Comparison of ENCODE assay signal across 15 mouse cellular contexts in genomic region chr6:30078938-30079529, GRCm38 (mm10). TPM values are rescaled to one million over a fixed set of nuclear protein-coding genes. Genes with fewer than 3 reads are reported as not detected.
DNase-seq lines count a peak whose midpoint lies in the region; ATAC-seq lines count a peak whose summit lies in the region.
"Had no signal": no experiment of that assay in that cellular context is flagged by ENCODE, and none has a peak within 500 bp of the region (broad histone marks: within the 10 kb centered on the region; RNA-seq: fewer than 3 reads in every experiment).

No protein-coding gene starts in this region.

- H3K36me3 ChIP-seq in hindbrain, embryonic 10.5 days = no peaks in the 10 kb centered on the region
- no peaks in the 10 kb centered on the region for H3K36me3 ChIP-seq in hindbrain, embryonic 13.5 days
- H3K36me3 ChIP-seq in embryonic facial prominence, embryonic 14.5 days (ENCODE audit: control insufficient read depth, insufficient read depth, low read length) = no peaks in the 10 kb centered on the region
- H3K36me3 ChIP-seq in hindbrain, embryonic 14.5 days (replicated peaks; ENCODE audit: control insufficient read depth, insufficient read depth) = no peaks in the 10 kb centered on the region
- H3K36me3 ChIP-seq: lung, embryonic 15.5 days had no signal

- no peaks in the 10 kb centered on the region for H3K9me3 ChIP-seq in hindbrain, embryonic 10.5 days
- no peaks in the 10 kb centered on the region for H3K9me3 ChIP-seq in hindbrain, embryonic 13.5 days
- no peaks in the 10 kb centered on the region for H3K9me3 ChIP-seq in embryonic facial prominence, embryonic 14.5 days (ENCODE audit: control insufficient read depth, low read length)
- H3K9me3 ChIP-seq in hindbrain, embryonic 14.5 days (ENCODE audit: control insufficient read depth, low read length) = no peaks in the 10 kb centered on the region
- H3K9me3 ChIP-seq: lung, embryonic 15.5 days had no signal

- H3K4me3 ChIP-seq in hindbrain, embryonic 10.5 days = no peak overlapping the region
- H3K4me3 ChIP-seq in hindbrain, embryonic 13.5 days = no peak overlapping the region
- no peak overlapping the region for H3K4me3 ChIP-seq in embryonic facial prominence, embryonic 14.5 days (ENCODE audit: low read depth, low read length)
- H3K4me3 ChIP-seq in hindbrain, embryonic 14.5 days (replicated peaks; ENCODE audit: low read length) = no peak overlapping the region
- H3K4me3 ChIP-seq: lung, embryonic 15.5 days had no signal

- no peaks in the 10 kb centered on the region for H3K27me3 ChIP-seq in hindbrain, embryonic 10.5 days (ENCODE audit: insufficient read depth, poor library complexity, severe bottlenecking)
- H3K27me3 ChIP-seq in hindbrain, embryonic 13.5 days = no peaks in the 10 kb centered on the region
- H3K27me3 ChIP-seq in embryonic facial prominence, embryonic 14.5 days (replicated peaks; ENCODE audit: control insufficient read depth, insufficient read depth, low read length) = no peaks in the 10 kb centered on the region
- no peaks in the 10 kb centered on the region for H3K27me3 ChIP-seq in hindbrain, embryonic 14.5 days (ENCODE audit: control insufficient read depth, insufficient read depth, low read length)
- H3K27me3 ChIP-seq: lung, embryonic 15.5 days had no signal

- peak overlapping the region; percentile 19 for H3K27ac ChIP-seq in hindbrain, embryonic 10.5 days
- H3K27ac ChIP-seq in hindbrain, embryonic 13.5 days = no peak overlapping the region
- 0 out of 2 replicates have a peak overlapping the region, but pooled peaks have one; percentile 28 for H3K27ac ChIP-seq in embryonic facial prominence, embryonic 14.5 days (replicated peaks; ENCODE audit: low read depth, low read length)
- H3K27ac ChIP-seq in hindbrain, embryonic 14.5 days = peak overlapping the region; percentile 14; the same call in 1 of the 2 replicates
- H3K27ac ChIP-seq: lung, embryonic 15.5 days had no signal

- peaks cover 53% of the 10 kb centered on the region for H3K4me1 ChIP-seq in hindbrain, embryonic 10.5 days (replicated peaks)
- H3K4me1 ChIP-seq in hindbrain, embryonic 13.5 days (replicated peaks) = peaks cover 22% of the 10 kb centered on the region
- H3K4me1 ChIP-seq in embryonic facial prominence, embryonic 14.5 days (ENCODE audit: control insufficient read depth, insufficient read depth, low read length) = peaks cover 3% of the 10 kb centered on the region; the same call in 1 of the 2 replicates
- H3K4me1 ChIP-seq in hindbrain, embryonic 14.5 days (replicated peaks; ENCODE audit: control insufficient read depth, insufficient read depth, low read length) = peaks cover 7% of the 10 kb centered on the region

- DNase-seq in hindbrain, embryonic 10.5 days (ENCODE audit: low spot score) = no peak
- peak; percentile 36 for DNase-seq in brain, adult 2 months (ENCODE audit: low read depth, low spot score)
- peak; percentile 29 for DNase-seq in embryonic facial prominence, embryonic 14.5 days (ENCODE audit: low spot score)
- no peak for DNase-seq in hindbrain, embryonic 14.5 days (ENCODE audit: low spot score)
- DNase-seq in Muller cell, postnatal 12 days (ENCODE audit: inconsistent ontology term) = no peak
- no peak for DNase-seq in layer of hippocampus, adult 9-11 months
- no peak for DNase-seq in urinary bladder, postnatal 36 days (ENCODE audit: low spot score in 2 of 2)
- DNase-seq: adrenal gland, postnatal 10 days; cerebellum, postnatal 14 days; kidney, adult 9 months; right cerebral cortex, adult 18-20 months; spleen, adult 18-20 months had no signal

- no peak overlapping the region for H3K4me2 ChIP-seq in hindbrain, embryonic 13.5 days
- H3K4me2 ChIP-seq in embryonic facial prominence, embryonic 14.5 days (ENCODE audit: low read depth, low read length) = no peak overlapping the region
- H3K4me2 ChIP-seq in hindbrain, embryonic 14.5 days (replicated peaks) = no peak overlapping the region
- H3K4me2 ChIP-seq: liver, embryonic 11.5 days; lung, embryonic 15.5 days had no signal

- 55% methylated on average over 4 of the region's 4 CpGs for WGBS in hindbrain, embryonic 10.5 days
- WGBS in hindbrain, embryonic 13.5 days = 37% methylated on average over 4 of the region's 4 CpGs
- WGBS in embryonic facial prominence, embryonic 14.5 days = 50% methylated on average over 4 of the region's 4 CpGs
- WGBS in hindbrain, embryonic 14.5 days = 40% methylated on average over 4 of the region's 4 CpGs

- no peak for ATAC-seq in hindbrain, embryonic 13.5 days (ENCODE audit: low FRiP score)
- ATAC-seq in embryonic facial prominence, embryonic 14.5 days (ENCODE audit: low read depth) = peak; percentile 18; the same call in 1 of the 2 replicates
- no peak for ATAC-seq in hindbrain, embryonic 14.5 days (ENCODE audit: low FRiP score)

- no peak overlapping the region; the same call in 1 of the 2 replicates for H3K9ac ChIP-seq in hindbrain, embryonic 13.5 days
- no peak overlapping the region for H3K9ac ChIP-seq in embryonic facial prominence, embryonic 14.5 days (ENCODE audit: low read depth, low read length)
- H3K9ac ChIP-seq in hindbrain, embryonic 14.5 days = no peak overlapping the region
- H3K9ac ChIP-seq: lung, embryonic 15.5 days had no signal

RNA-seq across cellular contexts. Expression of gene Nrf1, which starts 31.2 kb away (rescaled TPM):
- 80.6 and 86.4 TPM in 2 replicates for polyA plus RNA-seq in hindbrain, embryonic 10.5 days (2016; fragmentation: Nextera tagmentation; extraction: Ambion mirVana)
- polyA plus RNA-seq in hindbrain, embryonic 13.5 days (2015; fragmentation: Nextera tagmentation; extraction: Ambion mirVana) = 41.0 and 43.5 TPM in 2 replicates
- polyA plus RNA-seq in embryonic facial prominence, embryonic 14.5 days (2014; fragmentation: Nextera tagmentation; extraction: Ambion mirVana) = 43.9 and 52.9 TPM in 2 replicates
- 33.2 and 34.4 TPM in 2 replicates for polyA plus RNA-seq in hindbrain, embryonic 14.5 days (2014; fragmentation: Nextera tagmentation; extraction: Ambion mirVana)

Comparison
In these comparisons a context has a peak if more than half of its experiments do, and no peak if none do; other contexts are left out.
1. DNase-seq: peak in brain, adult 2 months (single experiment) and embryonic facial prominence, embryonic 14.5 days (single experiment); none in hindbrain, embryonic 10.5 days (single experiment), hindbrain, embryonic 14.5 days (single experiment), Muller cell, postnatal 12 days (single experiment), layer of hippocampus, adult 9-11 months (single experiment) and urinary bladder, postnatal 36 days (0 of 2).